Mouse (Mus musculus) right cerebral cortex, postnatal 10 days (tissue): ENCODE data around the gene Spr.
"Not testable (repeated sequence)": the region's sequence is repeated elsewhere in the genome, so short reads cannot be mapped to it uniquely, and the experiment has no call there.

Experiments used
- DNase-seq, 2 experiments: peaks; one replicate each; pipeline ENCODE4 v3.0.0; 2021; ENCODE audit warnings: low spot score in 2 of 2

Spr gene

DNA sequence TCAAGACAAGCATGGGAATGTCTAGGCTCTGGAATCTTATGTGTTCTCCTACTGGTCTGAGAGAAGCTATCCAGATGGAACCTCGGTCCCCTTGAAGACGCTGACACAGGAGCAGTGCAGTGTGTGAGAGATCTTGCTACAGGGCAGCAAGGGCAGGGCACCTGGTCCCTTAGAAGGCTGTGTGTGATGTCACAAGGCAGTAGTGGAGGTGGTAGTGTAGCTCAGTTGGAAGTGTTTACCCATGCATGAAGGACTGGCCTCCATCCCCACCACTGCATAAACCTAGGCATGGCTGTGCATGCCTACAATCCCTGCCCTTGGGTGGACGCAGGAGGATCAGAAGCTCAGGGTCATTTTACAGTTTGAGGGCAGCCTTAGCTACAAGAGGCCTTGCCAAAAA, 5.3 kb downstream of the Spr start:
- DNase-seq, result not testable (repeated sequence)

- DNase-seq, result peak; percentile 77 to 87
Measured at GRCm38 (mm10) chr6:85131673-85132072, 5.9 kb downstream of the Spr start.

- peak in 1 of 2 experiments; percentile 50 for DNase-seq
Measured at GRCm38 (mm10) chr6:85117545-85118511, 19.7 kb downstream of the Spr start.

DNA sequence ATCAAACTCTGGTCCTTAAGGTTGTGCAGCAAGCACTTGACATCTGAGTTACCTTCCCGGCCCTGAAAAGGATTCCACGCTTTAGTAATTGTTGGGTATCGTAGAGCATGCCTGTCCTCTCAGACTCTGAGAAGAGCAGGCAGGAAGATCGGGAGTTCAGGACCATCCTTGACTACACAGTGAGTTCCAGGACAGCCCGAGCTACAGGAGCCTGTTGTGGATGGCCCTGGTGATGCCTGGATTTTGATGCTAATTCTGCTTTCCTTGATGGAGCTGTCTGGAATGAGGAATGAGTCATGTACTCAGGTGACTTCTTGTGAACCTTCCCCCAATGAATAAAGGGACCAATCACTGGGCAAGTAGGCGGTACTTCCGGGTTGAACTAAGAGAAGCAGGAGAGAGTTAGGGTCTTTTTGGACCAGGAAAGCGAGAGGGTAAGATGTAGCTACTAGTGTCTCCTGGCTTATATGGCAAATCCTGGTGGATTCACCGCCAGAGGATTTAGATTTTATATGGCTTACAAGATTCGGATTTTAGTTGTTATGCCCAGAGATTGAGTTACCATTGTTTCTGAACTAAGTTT, 32.4 kb downstream of the Spr start:
- no peak for DNase-seq

- DNase-seq, result no peak
Measured at GRCm38 (mm10) chr6:85103321-85103720, 34.2 kb downstream of the Spr start.

GRCm38 (mm10) chr6:85096441-85096840, 41.1 kb downstream of the Spr start:
- DNase-seq, result no peak

GRCm38 (mm10) chr6:85087425-85087824, 50.1 kb downstream of the Spr start:
- DNase-seq, result no peak

DNA sequence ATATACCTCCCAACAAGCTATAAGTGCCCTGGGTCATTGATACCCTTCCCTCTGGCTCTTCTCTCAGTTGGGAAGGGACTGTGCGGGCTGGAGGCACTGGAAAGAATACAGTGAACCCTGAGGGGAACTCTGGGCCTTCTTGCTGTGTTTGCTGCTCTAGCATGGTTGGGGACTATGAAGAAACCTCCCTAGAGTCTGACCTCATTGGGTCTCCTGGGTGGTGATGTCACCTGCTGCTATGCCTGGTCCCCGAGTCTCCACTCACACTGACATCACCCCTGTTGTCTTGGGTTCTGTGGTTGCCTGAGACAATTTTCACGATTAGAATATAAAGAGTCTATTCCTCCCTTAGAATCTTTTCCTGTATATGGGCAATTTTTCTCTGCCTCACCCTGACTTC, 50.9 kb downstream of the Spr start:
- DNase-seq, result no peak
